Mouse (Mus musculus) heart, embryonic 11.5 days (tissue): ENCODE results near the gene Sec24c. TPM values are rescaled to one million over a fixed set of nuclear protein-coding genes. Genes with fewer than 3 reads are reported as not detected.

Experiments
- ATAC-seq: fragments of 200-750 bp; cut with Nextera tagmentation; replicated peaks from 2 replicates; pipeline ENCODE4 v1.8.0; 2017; ENCODE audit warnings: moderate library complexity; ENCODE audit not compliant: insufficient number of reproducible peaks, low FRiP score, low TSS enrichment
- H3K27ac ChIP-seq: fragments of 300-500 bp; sonication (generic); 2 replicates; pipeline ENCODE4 v1.5.1; 2014; ENCODE audit warnings: mild to moderate bottlenecking, low read depth, low read length
- H3K27me3 ChIP-seq: fragments of 300-500 bp; sonication (generic); 2 replicates; pipeline ENCODE4 v1.6.1; 2014; ENCODE audit warnings: mild to moderate bottlenecking, low read length, mixed read lengths; ENCODE audit not compliant: control insufficient read depth, insufficient read depth
- H3K36me3 ChIP-seq: fragments of 300-500 bp; sonication (generic); 2 replicates; pipeline ENCODE4 v1.6.1; 2014; ENCODE audit warnings: mild to moderate bottlenecking, low read length, moderate library complexity, mixed read lengths; ENCODE audit not compliant: control insufficient read depth, insufficient read depth
- H3K4me1 ChIP-seq: fragments of 300-500 bp; sonication (generic); 2 replicates; pipeline ENCODE4 v1.6.1; 2014; ENCODE audit warnings: low read length; ENCODE audit not compliant: control insufficient read depth, insufficient read depth
- H3K4me2 ChIP-seq: fragments of 300-500 bp; sonication (generic); 2 replicates; pipeline ENCODE4 v1.6.1; 2014; ENCODE audit warnings: mild to moderate bottlenecking, moderate library complexity
- H3K4me3 ChIP-seq: fragments of 300-500 bp; sonication (generic); 2 replicates; pipeline ENCODE4 v1.5.1; 2014; ENCODE audit warnings: low read depth, low read length
- H3K9ac ChIP-seq: fragments of 300-500 bp; sonication (generic); 2 replicates; pipeline ENCODE4 v1.6.1; 2014; ENCODE audit warnings: mild to moderate bottlenecking, low read depth, low read length, moderate library complexity
- H3K9me3 ChIP-seq: fragments of 300-500 bp; sonication (generic); replicated peaks from 2 replicates; pipeline ENCODE4 v1.6.1; 2016; ENCODE audit warnings: low read length; ENCODE audit not compliant: control insufficient read depth
- WGBS: fragments of 180-500 bp; shearing (Covaris S2); extraction: QIAGEN DNeasy Blood & Tissue Kit; methylation state at CpG from one replicate; pipeline ENCODE4 v1.1.7; 2014; ENCODE audit not compliant: insufficient replicate concordance; 5-methylcytosine and 5-hydroxymethylcytosine counted together
- microRNA-seq: library from miRNA; unstranded; fragments of <30 nt; microRNA quantifications from one replicate; pipeline ENCODE4, GENCODE M21; 2016; ENCODE audit warnings: borderline number of aligned reads
- polyA plus RNA-seq: library from polyadenylated mRNA; unstranded; fragments of >200 nt; fragmentation: Nextera tagmentation; extraction: Ambion mirVana; gene quantifications from 2 replicates; pipeline ENCODE4 v1.2.1, GENCODE M21; 2014

Sec24c gene
- polyA plus RNA-seq, 1 experiment from 2014 or later: 78.1 TPM

DNA sequence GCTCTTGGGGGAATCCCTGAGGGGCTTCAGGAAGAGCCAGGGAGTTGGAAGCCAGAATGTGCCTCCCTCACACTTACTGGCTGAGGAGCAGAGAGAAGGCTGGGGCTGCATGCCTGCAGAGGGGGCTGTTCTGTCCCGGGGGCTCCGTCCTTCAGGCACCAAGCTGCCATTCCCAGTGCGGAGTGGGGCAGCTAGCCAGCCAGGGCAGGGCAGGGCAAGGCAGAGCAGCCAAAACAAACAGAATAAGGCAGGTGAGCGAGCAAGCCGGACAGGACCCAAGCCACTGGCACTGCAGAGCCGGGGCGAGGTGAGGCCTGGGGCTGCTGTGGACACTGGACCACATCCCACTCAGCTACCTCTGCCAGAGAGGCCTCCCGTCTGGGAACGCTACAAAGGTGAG is 67.2 kb downstream of the Sec24c start:
- H3K36me3 ChIP-seq: peaks cover 27% of the 10 kb centered on the region
- no peaks in the 10 kb centered on the region for H3K27me3 ChIP-seq
- no peak overlapping the region for H3K9ac ChIP-seq
- H3K27ac ChIP-seq: no peak overlapping the region
- no peak overlapping the region for H3K4me2 ChIP-seq
- no peak for ATAC-seq
- WGBS: 86% methylated on average over 9 of the region's 9 CpGs
- H3K9me3 ChIP-seq: no peaks in the 10 kb centered on the region
- H3K4me1 ChIP-seq: peaks cover 10% of the 10 kb centered on the region; the same call in 1 of the 2 replicates
- H3K4me3 ChIP-seq: no peak overlapping the region

DNA sequence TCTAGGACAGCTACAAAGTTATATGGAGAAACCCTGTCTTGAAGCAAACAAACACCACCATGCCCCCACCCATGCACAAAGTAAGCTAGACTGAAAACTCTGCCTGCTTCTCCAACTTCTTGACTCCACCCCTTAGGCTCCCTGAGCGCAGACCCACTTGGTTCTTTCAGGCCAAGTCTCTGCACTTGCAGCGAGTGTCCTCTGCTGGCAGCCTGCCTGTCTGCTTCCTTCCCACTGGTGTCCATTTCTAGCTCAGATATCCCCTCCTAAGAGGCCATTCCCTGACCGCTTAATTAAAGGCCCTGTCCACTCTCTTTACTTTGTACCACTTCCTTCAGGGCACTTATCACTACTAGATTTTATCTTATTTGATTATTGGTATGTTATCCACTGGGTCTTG is 69.5 kb downstream of the Sec24c start:
- no peak overlapping the region for H3K9ac ChIP-seq
- no peaks in the 10 kb centered on the region for H3K9me3 ChIP-seq
- H3K4me2 ChIP-seq: no peak overlapping the region
- peaks cover 8% of the 10 kb centered on the region; the same call in 1 of the 2 replicates for H3K4me1 ChIP-seq
- peaks cover 17% of the 10 kb centered on the region for H3K36me3 ChIP-seq
- H3K27me3 ChIP-seq: no peaks in the 10 kb centered on the region
- WGBS: 79% methylated on average over 3 of the region's 3 CpGs
- no peak overlapping the region for H3K4me3 ChIP-seq
- no peak for ATAC-seq
- no peak overlapping the region for H3K27ac ChIP-seq

Small RNA genes within 50 kb of the gene (microRNA-seq; reads per million reads assigned to microRNA genes)
- gene Mir6946: 1.1 reads per million, percentile 15 among the genes with 10 or more reads in this experiment

Other genes starting within 250 kb of the Sec24c start
- 0.21 TPM in 1 of 2 replicates, not detected in the other for gene Cfap70, start 222.1 kb upstream of the Sec24c start, polyA plus RNA-seq
- gene Anxa7, start 194.2 kb upstream of the Sec24c start, polyA plus RNA-seq: 38.1 and 42.5 TPM in 2 replicates
- 0.62 and 1.1 TPM in 2 replicates for gene Mss51, start 177.4 kb upstream of the Sec24c start, polyA plus RNA-seq
- 43.1 and 46.8 TPM in 2 replicates for gene Ppp3cb, start 127.7 kb upstream of the Sec24c start, polyA plus RNA-seq
- 5.4 and 7.2 TPM in 2 replicates for gene Usp54, start 33.2 kb upstream of the Sec24c start, polyA plus RNA-seq
- 23.6 and 28.0 TPM in 2 replicates for gene Myoz1, start 17.8 kb upstream of the Sec24c start, polyA plus RNA-seq
- 106 and 127 TPM in 2 replicates for gene Synpo2l, start 6.0 kb upstream of the Sec24c start, polyA plus RNA-seq
- gene Fut11, start 20.7 kb downstream of the Sec24c start, polyA plus RNA-seq: 13.4 and 18.8 TPM in 2 replicates
- gene Chchd1, start 28.7 kb downstream of the Sec24c start, polyA plus RNA-seq: 221 and 230 TPM in 2 replicates
- 23.4 and 24.1 TPM in 2 replicates for gene Zswim8, start 33.2 kb downstream of the Sec24c start, polyA plus RNA-seq
- 18.7 and 19.1 TPM in 2 replicates for gene Ndst2, start 60.3 kb downstream of the Sec24c start, polyA plus RNA-seq
- 61.8 and 65.6 TPM in 2 replicates for gene Camk2g, start 119.8 kb downstream of the Sec24c start, polyA plus RNA-seq
- gene Plau, start 162.4 kb downstream of the Sec24c start, polyA plus RNA-seq: 0.37 and 0.66 TPM in 2 replicates